15 mouse cellular contexts compared by ENCODE assay signal in the genomic region with DNA sequence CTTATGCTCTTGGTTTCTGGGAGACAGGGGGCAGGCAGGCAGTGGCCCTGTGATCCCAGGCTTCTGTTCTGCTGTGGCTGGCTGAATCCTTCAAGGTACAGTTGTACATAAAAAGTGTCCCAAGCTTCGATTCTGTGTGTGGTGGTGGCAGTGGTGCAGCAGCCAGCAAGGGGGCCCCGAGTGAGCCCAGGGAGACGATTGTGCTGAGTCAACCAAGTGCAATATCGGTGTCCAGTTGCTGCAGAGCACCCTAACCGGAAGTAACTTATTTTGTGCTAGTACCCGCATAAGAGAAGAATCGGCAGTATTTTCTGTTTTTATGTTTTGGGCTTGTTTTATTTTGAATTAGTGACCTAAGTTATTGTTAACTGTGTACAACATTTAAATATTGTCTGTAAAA. TPM values are rescaled to one million over a fixed set of nuclear protein-coding genes. Genes with fewer than 3 reads are reported as not detected.
"Had no signal": no experiment of that assay in that cellular context is flagged by ENCODE, and none has a peak within 500 bp of the region (broad histone marks: within the 10 kb centered on the region; RNA-seq: fewer than 3 reads in every experiment).

No protein-coding gene starts in this region.

- H3K27ac ChIP-seq: layer of hippocampus, adult 2 months; limb, embryonic 13.5 days; liver, embryonic 13.5 days; midbrain, embryonic 10.5 days had no signal

- H3K9me3 ChIP-seq: limb, embryonic 13.5 days; liver, embryonic 13.5 days; midbrain, embryonic 10.5 days had no signal

- H3K4me3 ChIP-seq: layer of hippocampus, adult 2 months; limb, embryonic 13.5 days; liver, embryonic 13.5 days; midbrain, embryonic 10.5 days had no signal

- DNase-seq: left cerebral cortex, postnatal 4 days; liver, embryonic 13.5 days; right cerebral cortex, postnatal 25 days; thymus, postnatal 4 days had no signal

- H3K36me3 ChIP-seq: limb, embryonic 13.5 days; liver, embryonic 13.5 days; midbrain, embryonic 10.5 days had no signal

- H3K4me2 ChIP-seq: limb, embryonic 13.5 days; liver, embryonic 13.5 days had no signal

- H3K9ac ChIP-seq: limb, embryonic 13.5 days; liver, embryonic 13.5 days had no signal

RNA-seq across cellular contexts. Expression of a gene that starts 15.5 kb away (rescaled TPM):
- total RNA-seq: layer of hippocampus, adult 2 months; layer of hippocampus, postnatal 14 days; left cerebral cortex, adult 18-20 months; left cerebral cortex, postnatal 10 days; left cerebral cortex, postnatal 4 days had no signal
- polyA plus RNA-seq: limb, embryonic 13.5 days; liver, embryonic 13.5 days; lung, embryonic 16.5 days; midbrain, embryonic 10.5 days; midbrain, embryonic 14.5 days; neural tube, embryonic 14.5 days; small intestine, adult 2 months; stomach, embryonic 16.5 days had no signal
